Mouse (Mus musculus): Measurements from ENCODE around the gene Fcgrt. TPM values are rescaled to one million over a fixed set of nuclear protein-coding genes. Genes with fewer than 3 reads are reported as not detected.
"Not testable (repeated sequence)": the region's sequence is repeated elsewhere in the genome, so short reads cannot be mapped to it uniquely, and the experiment has no call there.

Gene Fcgrt
- polyA plus RNA-seq, 1 experiment from 2014 or later = 33.9 TPM

GRCm38 (mm10) chr7:45128624-45129246, 25.1 kb upstream of the Fcgrt start, which contains the start of gene Rpl13a:
TSS of gene Rpl13a (minus strand) at chr7:45128761.
- Histone ChIP-seq H3K9me3 (no peaks in the 10 kb centered on the region), H3K36me3 (peaks cover 25% of the 10 kb centered on the region), H3K4me2 (peak within 1 kb of the TSS; percentile 79), H3K4me3 (peak within 1 kb of the TSS; percentile 70), H3K27me3 (no peaks in the 10 kb centered on the region), H3K4me1 (replicated peaks) (peaks cover 40% of the 10 kb centered on the region), H3K9ac (peak within 1 kb of the TSS; percentile 91), H3K27ac (replicated peaks) (peak within 1 kb of the TSS; percentile 94)
- WGBS = under 1% methylated on average over 48 of the region's 48 CpGs
- peak; percentile 95 for ATAC-seq (ENCODE audit: low FRiP score, low read depth)

DNA sequence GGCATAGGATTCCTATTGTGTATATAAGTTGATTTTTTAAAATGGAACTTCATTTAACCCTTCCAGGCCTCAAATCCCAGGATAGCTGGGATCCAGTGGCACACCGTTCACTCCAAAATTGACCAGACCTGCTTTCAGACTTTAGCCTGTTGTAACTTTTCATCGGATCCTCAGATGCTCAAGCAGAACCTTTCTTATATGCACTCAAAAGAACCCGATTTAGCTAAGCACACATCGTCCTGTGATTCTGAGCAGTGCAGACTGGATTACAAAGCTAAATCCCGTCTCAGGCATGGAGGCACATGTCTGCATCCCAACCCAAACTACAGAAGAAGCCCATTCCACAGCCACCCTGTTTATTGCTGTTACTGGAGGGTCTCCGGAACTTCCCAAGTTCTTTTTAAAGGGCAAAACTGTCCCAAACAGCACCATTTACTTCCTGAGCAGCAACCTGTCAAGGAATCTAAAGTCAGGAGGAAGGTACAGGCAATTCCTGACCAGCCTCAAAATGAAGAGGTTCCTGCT, 24.1 kb upstream of the Fcgrt start:
- peaks cover 30% of the 10 kb centered on the region for H3K36me3 ChIP-seq
- H3K9me3 ChIP-seq = no peaks in the 10 kb centered on the region
- H3K4me3 ChIP-seq = peak overlapping the region; percentile 70
- no peaks in the 10 kb centered on the region for H3K27me3 ChIP-seq
- no peak for ATAC-seq (ENCODE audit: low FRiP score, low read depth)
- H3K9ac ChIP-seq = peak overlapping the region; percentile 91
- H3K4me2 ChIP-seq = peak overlapping the region; percentile 79
- under 1% methylated on average over 6 of the region's 6 CpGs for WGBS
- peaks cover 48% of the 10 kb centered on the region for H3K4me1 ChIP-seq (replicated peaks)
- peak overlapping the region; percentile 84 for H3K27ac ChIP-seq (replicated peaks)

DNA sequence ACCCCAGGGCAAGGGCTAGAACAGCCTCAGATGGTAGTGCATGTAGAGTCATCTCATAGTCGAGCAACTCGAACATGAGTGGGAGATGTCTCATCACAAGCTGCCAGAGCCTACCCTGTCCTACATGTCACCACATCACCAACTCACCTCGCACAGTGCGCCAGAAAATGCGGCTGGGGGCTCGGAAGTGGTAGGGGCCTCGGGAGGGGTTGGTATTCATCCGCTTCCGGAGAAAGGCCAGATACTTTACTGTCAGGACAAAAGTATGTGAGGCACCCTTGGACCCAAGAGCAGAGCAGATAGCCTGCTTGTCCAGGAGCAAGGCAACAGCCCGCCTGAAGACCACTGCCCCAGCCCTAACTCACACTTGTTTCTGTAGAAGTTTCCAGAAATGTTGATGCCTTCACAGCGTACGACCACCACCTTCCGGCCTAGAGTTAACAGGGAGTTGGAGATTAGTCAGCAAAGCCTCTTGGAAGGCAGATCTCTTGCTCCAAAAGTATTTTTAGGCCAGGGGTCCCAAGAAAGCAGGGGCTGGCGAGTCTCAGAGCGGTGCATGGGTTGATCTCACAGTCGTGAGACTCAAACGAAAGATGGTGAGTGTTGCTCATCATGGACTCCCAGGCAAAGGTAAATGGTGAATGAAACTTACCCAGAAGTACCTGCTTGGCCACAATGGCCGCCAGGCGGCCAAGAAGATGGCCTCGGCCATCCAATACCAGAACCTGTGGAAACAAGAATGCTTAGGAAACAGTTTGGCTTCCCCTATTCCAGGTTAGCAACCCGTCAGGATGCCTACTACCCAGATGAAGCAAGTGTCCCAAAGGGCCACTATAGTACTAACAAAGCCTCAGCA, 23.4 kb upstream of the Fcgrt start:
- Histone ChIP-seq H3K27ac (replicated peaks) (peak overlapping the region; percentile 84), H3K9me3 (no peaks in the 10 kb centered on the region), H3K27me3 (no peaks in the 10 kb centered on the region), H3K4me3 (peak overlapping the region; percentile 70), H3K36me3 (peaks cover 37% of the 10 kb centered on the region), H3K9ac (peak overlapping the region; percentile 91), H3K4me1 (replicated peaks) (peaks cover 54% of the 10 kb centered on the region), H3K4me2 (peak overlapping the region; percentile 79)
- no peak for ATAC-seq (ENCODE audit: low FRiP score, low read depth)
- 49% methylated on average over 21 of the region's 21 CpGs for WGBS

- Histone ChIP-seq H3K4me3 (peak overlapping the region; percentile 70), H3K4me1 (replicated peaks) (peaks cover 62% of the 10 kb centered on the region), H3K9ac (peak overlapping the region; percentile 91; the same call in 1 of the 2 replicates), H3K27ac (replicated peaks) (peak overlapping the region; percentile 84), H3K4me2 (peak overlapping the region; percentile 79; the same call in 1 of the 2 replicates), H3K27me3 (no peaks in the 10 kb centered on the region), H3K36me3 (peaks cover 44% of the 10 kb centered on the region), H3K9me3 (no peaks in the 10 kb centered on the region)
- no peak for ATAC-seq (ENCODE audit: low FRiP score, low read depth)
- WGBS = 80% methylated on average over 17 of the region's 17 CpGs
These were observed 22.6 kb upstream of the Fcgrt start for GRCm38 (mm10) chr7:45126147-45126843.

DNA sequence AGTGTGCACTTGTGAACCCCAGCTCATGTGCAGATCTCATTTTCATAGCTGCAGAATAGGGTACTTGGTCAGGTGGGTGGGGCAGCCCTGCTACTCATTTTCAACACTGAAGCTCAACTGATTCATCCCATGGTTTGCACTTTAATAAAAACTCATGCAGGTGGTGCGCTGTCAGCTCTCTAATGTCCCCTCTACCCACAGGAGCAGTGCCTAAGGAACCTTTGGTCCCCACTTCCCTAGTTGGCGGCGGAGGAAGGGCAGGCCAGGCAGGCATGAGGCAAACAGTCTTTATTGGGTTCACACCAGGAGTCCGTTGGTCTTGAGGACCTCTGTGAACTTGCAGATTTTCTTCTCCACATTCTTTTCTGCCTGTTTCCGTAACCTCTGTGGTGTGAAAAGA, 22.0 kb upstream of the Fcgrt start:
- H3K36me3 ChIP-seq = peaks cover 51% of the 10 kb centered on the region
- H3K4me1 ChIP-seq (replicated peaks) = peaks cover 64% of the 10 kb centered on the region
- not testable (repeated sequence) for H3K9me3 ChIP-seq; H3K4me3 ChIP-seq; H3K9ac ChIP-seq; H3K27me3 ChIP-seq; ATAC-seq (ENCODE audit: low FRiP score, low read depth)
- H3K4me2 ChIP-seq = 0 out of 2 replicates have a peak overlapping the region, but pooled peaks have one; percentile 80
- H3K27ac ChIP-seq (replicated peaks) = peak overlapping the region; percentile 84; the same call in 1 of the 2 replicates
- WGBS = 66% methylated on average over 5 of the region's 5 CpGs

DNA sequence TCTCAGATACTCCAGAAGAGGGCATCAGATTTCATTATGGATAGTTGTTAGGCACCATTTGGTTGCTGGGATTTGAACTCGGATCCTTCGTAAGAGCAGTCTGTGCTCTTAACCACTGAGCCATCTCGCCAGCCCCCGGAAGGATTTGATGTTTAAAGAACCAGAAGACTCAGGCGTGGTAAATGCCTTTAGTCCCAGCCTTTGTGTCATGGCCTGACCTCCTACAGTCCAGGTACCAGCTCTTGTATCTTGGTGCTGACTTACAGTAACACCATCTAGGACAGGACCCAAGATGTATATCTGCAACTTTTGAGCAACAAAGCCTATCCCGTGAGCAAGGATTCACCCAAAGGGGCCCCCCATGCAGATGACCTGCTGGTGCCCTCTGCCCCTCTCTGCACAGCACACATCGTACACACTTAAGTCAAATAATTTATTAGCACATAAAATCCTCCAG, 21.5 kb upstream of the Fcgrt start:
- Histone ChIP-seq H3K9ac (no peak overlapping the region), H3K4me1 (replicated peaks) (peaks cover 64% of the 10 kb centered on the region), H3K9me3 (no peaks in the 10 kb centered on the region), H3K27me3 (no peaks in the 10 kb centered on the region), H3K4me3 (no peak overlapping the region), H3K27ac (replicated peaks) (peak overlapping the region; percentile 84), H3K4me2 (peak overlapping the region; percentile 80), H3K36me3 (peaks cover 55% of the 10 kb centered on the region)
- ATAC-seq (ENCODE audit: low FRiP score, low read depth) = no peak
- 17% methylated on average over 7 of the region's 7 CpGs for WGBS

- peak within 1 kb of the TSS; percentile 95 for H3K9ac ChIP-seq
- H3K27ac ChIP-seq (replicated peaks) = peak within 1 kb of the TSS; percentile 91
- peak; percentile 88 for ATAC-seq (ENCODE audit: low FRiP score, low read depth)
- H3K36me3 ChIP-seq = peaks cover 62% of the 10 kb centered on the region
- peaks cover 60% of the 10 kb centered on the region for H3K4me1 ChIP-seq (replicated peaks)
- H3K4me2 ChIP-seq = peak within 1 kb of the TSS; percentile 80
- H3K9me3 ChIP-seq = no peaks in the 10 kb centered on the region
- no peaks in the 10 kb centered on the region for H3K27me3 ChIP-seq
- under 1% methylated on average over 59 of the region's 59 CpGs for WGBS
- H3K4me3 ChIP-seq = peak within 1 kb of the TSS; percentile 76
These were observed 20.8 kb upstream of the Fcgrt start, which contains the start of gene Rps11 for GRCm38 (mm10) chr7:45124224-45125143. TSS of gene Rps11 (minus strand) at chr7:45124439.

- peaks cover 67% of the 10 kb centered on the region for H3K36me3 ChIP-seq
- H3K27ac ChIP-seq (replicated peaks) = peak overlapping the region; percentile 91
- peaks cover 55% of the 10 kb centered on the region for H3K4me1 ChIP-seq (replicated peaks)
- peak overlapping the region; percentile 95 for H3K9ac ChIP-seq
- WGBS = 26% methylated on average over 12 of the region's 12 CpGs
- H3K27me3 ChIP-seq = no peaks in the 10 kb centered on the region
- no peaks in the 10 kb centered on the region for H3K9me3 ChIP-seq
- peak overlapping the region; percentile 76 for H3K4me3 ChIP-seq
- no peak for ATAC-seq (ENCODE audit: low FRiP score, low read depth)
- H3K4me2 ChIP-seq = peak overlapping the region; percentile 80
These were observed 19.5 kb upstream of the Fcgrt start for GRCm38 (mm10) chr7:45123186-45123570.

DNA sequence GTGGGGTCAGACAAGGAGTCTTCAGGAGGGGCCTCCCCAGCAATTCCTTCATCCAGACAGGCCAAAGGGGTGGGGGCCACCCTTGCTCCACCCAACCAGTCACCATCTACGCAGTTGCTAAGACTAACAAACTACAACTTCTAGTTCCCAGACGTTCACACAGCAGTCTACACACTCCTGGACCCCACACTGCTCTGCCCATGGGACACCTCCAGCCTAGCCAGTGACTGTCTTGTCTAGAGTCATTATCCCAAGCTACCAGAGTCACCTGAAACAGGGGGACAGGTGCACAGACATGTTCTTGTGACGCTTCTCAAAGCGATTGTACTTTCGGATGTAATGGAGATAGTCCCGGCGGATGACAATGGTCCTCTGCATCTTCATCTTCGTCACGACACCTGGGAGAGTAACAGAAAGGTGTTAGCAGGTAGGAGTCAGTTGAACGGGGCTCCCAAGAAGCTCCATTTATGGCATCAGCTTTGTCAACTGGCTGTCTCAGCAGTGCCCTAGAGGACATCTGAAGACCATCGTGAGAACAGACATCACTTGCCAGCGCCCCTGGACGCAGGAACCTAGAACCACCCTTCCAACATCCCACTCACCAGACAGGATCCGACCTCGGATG, 19.0 kb upstream of the Fcgrt start:
- peak overlapping the region; percentile 80 for H3K4me2 ChIP-seq
- H3K36me3 ChIP-seq = peaks cover 67% of the 10 kb centered on the region
- peak overlapping the region; percentile 95 for H3K9ac ChIP-seq
- H3K9me3 ChIP-seq = no peaks in the 10 kb centered on the region
- WGBS = 89% methylated on average over 15 of the region's 15 CpGs
- H3K27ac ChIP-seq (replicated peaks) = peak overlapping the region; percentile 91; the same call in 1 of the 2 replicates
- H3K27me3 ChIP-seq = no peaks in the 10 kb centered on the region
- ATAC-seq (ENCODE audit: low FRiP score, low read depth) = no peak
- H3K4me3 ChIP-seq = peak overlapping the region; percentile 76
- H3K4me1 ChIP-seq (replicated peaks) = peaks cover 53% of the 10 kb centered on the region

DNA sequence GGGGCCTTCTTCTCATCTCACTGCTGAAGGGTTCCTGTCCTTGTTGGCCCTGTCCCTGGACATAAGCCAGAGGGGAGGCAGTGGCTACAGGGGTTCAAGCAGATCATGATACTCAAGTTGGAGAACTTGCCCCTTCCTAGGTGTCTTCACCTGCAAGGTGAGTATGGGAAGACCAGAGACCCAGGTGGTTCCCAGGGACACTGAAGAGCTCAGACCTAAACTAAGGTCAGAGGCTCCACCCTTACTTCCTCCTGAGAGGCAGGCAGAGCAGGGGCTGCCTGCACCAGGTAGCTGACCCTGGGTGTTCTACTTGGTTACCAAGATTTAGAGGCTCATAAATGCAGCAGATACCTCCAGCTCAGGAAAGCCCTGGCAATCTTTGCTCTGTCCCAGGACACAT, 18.3 kb upstream of the Fcgrt start:
- Histone ChIP-seq H3K9ac (peak overlapping the region; percentile 28; the same call in 1 of the 2 replicates), H3K9me3 (no peaks in the 10 kb centered on the region), H3K4me1 (replicated peaks) (peaks cover 46% of the 10 kb centered on the region), H3K27me3 (no peaks in the 10 kb centered on the region), H3K36me3 (peaks cover 62% of the 10 kb centered on the region), H3K4me2 (no peak overlapping the region), H3K4me3 (no peak overlapping the region), H3K27ac (replicated peaks) (0 out of 2 replicates have a peak overlapping the region, but pooled peaks have one; percentile 24)
- ATAC-seq (ENCODE audit: low FRiP score, low read depth) = no peak

Measured in hindbrain, embryonic 15.5 days (tissue).